In genomic region chr9:83103785-83104184, GRCm38 (mm10) we compare ENCODE assay signal across 16 mouse cellular contexts. TPM values are rescaled to one million over a fixed set of nuclear protein-coding genes. Genes with fewer than 3 reads are reported as not detected.
DNase-seq lines count a peak whose midpoint lies in the region; TF ChIP-seq lines count a peak whose summit lies in the region.
"Had no signal": no experiment of that assay in that cellular context is flagged by ENCODE, and none has a peak within 500 bp of the region (broad histone marks: within the 10 kb centered on the region; RNA-seq: fewer than 3 reads in every experiment).

No protein-coding gene starts in this region.

- no peaks in the 10 kb centered on the region for H3K27me3 ChIP-seq in MEL (ENCODE audit: control insufficient read depth in 1 of 2, insufficient read depth in 2 of 2, low read length in 2 of 2)
- H3K27me3 ChIP-seq: midbrain, embryonic 13.5 days had no signal

- H3K4me1 ChIP-seq in MEL (ENCODE audit: control insufficient read depth in 1 of 2, insufficient read depth in 2 of 2, low read length in 2 of 2), result no peaks in the 10 kb centered on the region
- H3K4me1 ChIP-seq: hindbrain, embryonic 10.5 days; midbrain, embryonic 13.5 days had no signal

- TF ChIP-seq EP300 in MEL (IDR thresholded peaks at IDR 0.05; ENCODE audit: low read depth in 1 of 2, low read length in 2 of 2), result no peak

- no peak for TF ChIP-seq CTCF in MEL (IDR thresholded peaks at IDR 0.05 in 2 of 3, conservative IDR thresholded peaks at IDR 0.05 in 1 of 3; ENCODE audit: control insufficient read depth in 1 of 3, insufficient read depth in 1 of 3, low read depth in 2 of 3, low read length in 3 of 3, poor library complexity in 1 of 3, severe bottlenecking in 1 of 3)

- no peaks in the 10 kb centered on the region for H3K79me2 ChIP-seq in MEL (ENCODE audit: control insufficient read depth, insufficient read depth, low read length, poor library complexity)

- no peaks in the 10 kb centered on the region for H3K36me3 ChIP-seq in MEL (ENCODE audit: control insufficient read depth in 1 of 2, insufficient read depth in 2 of 2, low read length in 2 of 2)
- H3K36me3 ChIP-seq: hindbrain, embryonic 10.5 days; limb, embryonic 10.5 days; midbrain, embryonic 13.5 days had no signal

- peak; percentile 9 for DNase-seq in adrenal gland, postnatal 10 days
- no peak for DNase-seq in adrenal gland, postnatal 4 days (ENCODE audit: low spot score in 2 of 2)
- DNase-seq in 3134 (ENCODE audit: extremely low read depth, insufficient read length, low spot score), result peak; percentile 44
- peak; percentile 64 for DNase-seq in MEL (ENCODE audit: low read depth, low spot score)
- DNase-seq in brain, adult 2 months (ENCODE audit: low read depth, low spot score), result peak; percentile 81
- DNase-seq in thymus, postnatal 14 days, result no peak
- no peak for DNase-seq in thymus, postnatal 0 days (ENCODE audit: low spot score)
- no peak for DNase-seq in retina, embryonic 14.5 days (ENCODE audit: low spot score)
- DNase-seq: cerebellum, adult 9-10 months; forebrain, postnatal 0 days; kidney, adult 9 months; right cerebral cortex, postnatal 25 days had no signal

- no peak for TF ChIP-seq RAD21 in MEL (IDR thresholded peaks at IDR 0.05; ENCODE audit: low read depth, low read length)

- H3K9me3 ChIP-seq in MEL (replicated peaks; ENCODE audit: insufficient read depth, low read length), result no peaks in the 10 kb centered on the region
- H3K9me3 ChIP-seq: hindbrain, embryonic 10.5 days; limb, embryonic 10.5 days; midbrain, embryonic 13.5 days had no signal

- TF ChIP-seq POLR2A in MEL (IDR thresholded peaks at IDR 0.05; ENCODE audit: control insufficient read depth in 1 of 2, insufficient read depth in 1 of 2, low read depth in 1 of 2, low read length in 2 of 2, poor library complexity in 1 of 2), result no peak

- no peak overlapping the region for H3K9ac ChIP-seq in MEL (ENCODE audit: control insufficient read depth, low read depth, low read length, poor library complexity, severe bottlenecking)
- H3K9ac ChIP-seq: forebrain, postnatal 0 days; liver, embryonic 14.5 days; midbrain, embryonic 13.5 days had no signal

- H3K27ac ChIP-seq in MEL (ENCODE audit: control insufficient read depth, low read depth, low read length), result no peak overlapping the region
- H3K27ac ChIP-seq: hindbrain, embryonic 10.5 days; limb, embryonic 10.5 days; liver, embryonic 14.5 days; midbrain, embryonic 13.5 days had no signal

- no peak overlapping the region for H3K4me3 ChIP-seq in MEL (ENCODE audit: control insufficient read depth in 1 of 2, insufficient read depth in 1 of 2, low read depth in 2 of 2, low read length in 2 of 2)
- H3K4me3 ChIP-seq: hindbrain, embryonic 10.5 days; limb, embryonic 10.5 days; midbrain, embryonic 13.5 days had no signal

TF ChIP-seq in MEL, 35 proteins besides CTCF, POLR2A, EP300 and RAD21:
- no peak for TF ChIP-seq MYB (IDR thresholded peaks at IDR 0.05; ENCODE audit: low read depth, low read length)
- TF ChIP-seq MYC (IDR thresholded peaks at IDR 0.05; ENCODE audit: low read depth, low read length), result no peak
- TF ChIP-seq MAX (IDR thresholded peaks at IDR 0.05; ENCODE audit: low read length), result no peak
- TF ChIP-seq ZC3H11A (IDR thresholded peaks at IDR 0.05; ENCODE audit: low read depth, low read length), result no peak
- TF ChIP-seq MXI1 (IDR thresholded peaks at IDR 0.05; ENCODE audit: low read depth, low read length), result no peak
- TF ChIP-seq RCOR1 (IDR thresholded peaks at IDR 0.05; ENCODE audit: low read depth, low read length), result no peak
- no peak for TF ChIP-seq NRF1 (IDR thresholded peaks at IDR 0.05; ENCODE audit: insufficient read depth, low read depth, low read length, poor library complexity, severe bottlenecking)
- no peak for TF ChIP-seq NELFE (IDR thresholded peaks at IDR 0.05; ENCODE audit: low read depth, low read length)
- no peak for TF ChIP-seq UBTF (IDR thresholded peaks at IDR 0.05; ENCODE audit: borderline replicate concordance, insufficient read depth, low read depth, low read length)
- TF ChIP-seq MAFK (IDR thresholded peaks at IDR 0.05; ENCODE audit: borderline replicate concordance, low read depth, low read length), result no peak
- no peak for TF ChIP-seq BHLHE40 (IDR thresholded peaks at IDR 0.05; ENCODE audit: borderline replicate concordance, low read depth, low read length)
- no peak for TF ChIP-seq TBP (IDR thresholded peaks at IDR 0.05; ENCODE audit: low read depth, low read length)
- no peak for TF ChIP-seq POLR2AphosphoS2 (IDR thresholded peaks at IDR 0.05; ENCODE audit: low read length)
- no peak for TF ChIP-seq ZNF384 (IDR thresholded peaks at IDR 0.05; ENCODE audit: low read depth, low read length)
- no peak for TF ChIP-seq ZKSCAN1 (IDR thresholded peaks at IDR 0.05; ENCODE audit: low read depth, low read length)

RNA-seq across cellular contexts. Expression of gene Hmgn3, which starts 42.7 kb away (rescaled TPM):
- 10 to 100 TPM; 55.5 to 82.5 TPM for total RNA-seq in adrenal gland, postnatal 10 days (2021)
- total RNA-seq in adrenal gland, postnatal 4 days (2021), result 100 to 1,000 TPM in 1 of 2 experiments, 10 to 100 TPM in 1; 99.5 to 110 TPM
- total RNA-seq in MEL (2012; rRNA removed), result not detected in 2 replicates
- not detected for polyA plus RNA-seq in MEL (2012; ENCODE audit: insufficient read depth in 1 of 2, insufficient read length in 2 of 2, low read depth in 1 of 2, low replicate concordance in 2 of 2, missing spikeins in 1 of 2)
- 17.2 and 17.6 TPM in 2 replicates for polyA plus RNA-seq in thymus, postnatal 0 days (2015; fragmentation: Nextera tagmentation; extraction: Ambion mirVana)

Comparison
In these comparisons a context has a peak if more than half of its experiments do, and no peak if none do; other contexts are left out.
1. DNase-seq: peak in adrenal gland, postnatal 10 days (single experiment), 3134 (single experiment), MEL (single experiment) and brain, adult 2 months (single experiment); none in adrenal gland, postnatal 4 days (0 of 2), thymus, postnatal 14 days (single experiment), thymus, postnatal 0 days (single experiment) and retina, embryonic 14.5 days (single experiment).
2. RNA of gene Hmgn3, which starts 42.7 kb away (total RNA-seq): 99.5 to 110 TPM in adrenal gland, postnatal 4 days and 55.5 to 82.5 TPM in adrenal gland, postnatal 10 days; not detected in MEL; every median in the first group is over 10 times any median in the second.